Mouse (Mus musculus): ENCODE measurements around the gene Atf7ip. TPM values are rescaled to one million over a fixed set of nuclear protein-coding genes. Genes with fewer than 3 reads are reported as not detected.

Atf7ip gene
- total RNA-seq, 2 experiments from 2014 or later = 119 to 122 TPM

DNA sequence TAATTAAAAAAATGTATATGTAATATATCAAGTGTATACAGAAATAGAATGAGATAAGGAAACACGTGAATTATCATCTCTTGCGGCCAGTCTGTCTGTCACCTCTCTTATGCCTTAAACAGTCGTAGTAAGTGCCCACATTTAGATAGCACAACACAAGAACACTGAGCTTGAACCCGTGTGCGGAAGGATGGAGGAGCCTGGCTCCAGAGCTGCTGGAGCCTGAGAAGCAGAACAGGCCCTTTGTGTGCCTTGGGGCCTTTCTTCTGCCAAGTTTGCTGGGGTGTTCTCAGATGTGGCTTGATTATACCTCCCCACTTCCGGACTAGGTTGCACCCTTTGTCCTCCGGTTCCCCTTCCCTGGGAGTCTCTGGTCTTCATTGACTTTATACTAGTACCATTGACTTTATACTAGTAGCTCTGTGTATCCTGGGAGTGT is 25.8 kb downstream of the Atf7ip start:
- TF ChIP-seq CTCF (IDR thresholded peaks at IDR 0.05) = no peak
- no peak for DNase-seq (ENCODE audit: extremely low spot score in 1 of 2, low spot score in 2 of 2)
- intact Hi-C loops (cut with DNase I) = loop anchor here (2.0 to 5.0 kb wide), 2 partner anchors 13 to 65 kb away; no protein-coding TSS in a partner anchor
- Histone ChIP-seq H3K4me3 (peak overlapping the region; percentile 31; the same call in 1 of the 2 replicates), H3K27ac (peak overlapping the region; percentile 69)

DNA sequence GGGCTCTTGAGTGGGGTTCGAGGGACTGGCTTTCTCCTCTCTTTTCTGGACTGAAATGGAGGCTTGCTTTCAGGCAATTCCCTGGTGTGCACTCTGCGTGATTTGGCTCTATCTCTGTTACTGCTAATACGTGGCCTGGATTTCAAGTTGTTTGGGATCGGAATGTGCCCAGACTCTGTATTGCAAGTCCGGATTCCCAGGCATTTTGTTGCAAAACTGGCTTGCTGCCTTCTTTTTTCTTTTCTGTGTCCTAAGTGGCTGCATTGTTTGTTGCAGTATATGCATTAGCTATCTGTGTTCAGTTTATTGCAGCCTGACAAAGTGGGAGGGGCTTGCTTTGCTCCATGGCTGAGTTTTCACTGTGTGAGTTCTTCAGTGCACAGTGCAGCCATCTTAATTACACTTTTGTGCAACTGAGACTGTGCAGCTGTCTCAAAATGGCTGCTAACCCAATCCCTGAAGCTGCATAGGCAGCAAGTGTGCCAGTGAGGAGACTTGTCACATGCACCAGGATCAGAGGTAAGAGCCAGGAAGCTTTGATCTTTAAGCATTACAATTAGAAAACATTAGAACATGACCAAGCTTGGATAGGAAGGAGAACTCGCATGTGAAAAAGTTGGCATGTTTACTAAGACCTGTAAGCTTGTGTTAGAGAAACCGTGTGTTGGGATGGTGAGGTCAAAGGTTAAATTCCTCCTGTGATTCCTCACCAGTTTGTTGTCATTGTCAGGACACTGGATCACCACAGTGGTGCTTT is 26.7 kb downstream of the Atf7ip start:
- H3K4me3 ChIP-seq = peak overlapping the region; percentile 31
- TF ChIP-seq CTCF (IDR thresholded peaks at IDR 0.05) = no peak
- peak; percentile 68 to 69 for DNase-seq (ENCODE audit: extremely low spot score in 1 of 2, low spot score in 2 of 2)
- intact Hi-C loops (cut with DNase I) = loop anchor here (2.0 to 5.0 kb wide), 2 partner anchors 14 to 65 kb away; no protein-coding TSS in a partner anchor
- peak overlapping the region; percentile 69 for H3K27ac ChIP-seq

DNA sequence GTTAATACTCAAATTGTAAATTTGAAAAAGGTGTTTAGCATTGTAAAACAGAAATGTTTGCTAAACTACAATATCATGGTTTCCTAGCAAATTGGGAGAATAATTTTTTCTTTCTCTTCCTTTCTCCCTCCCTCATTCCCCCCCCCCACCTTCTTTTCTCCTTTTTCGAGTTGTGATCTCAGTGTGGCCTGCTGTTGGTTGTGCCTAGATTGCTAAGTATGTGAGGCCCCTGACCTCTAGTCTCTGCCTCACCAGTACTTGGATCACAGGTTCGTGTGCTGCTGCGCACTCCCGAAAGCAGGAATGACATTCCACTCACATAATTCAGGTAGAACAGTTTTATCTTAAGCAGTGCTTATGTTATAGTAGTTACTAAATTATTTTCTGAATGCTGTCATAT is 27.8 kb downstream of the Atf7ip start:
- DNase-seq (ENCODE audit: extremely low spot score in 1 of 2, low spot score in 2 of 2) = no peak
- no peak overlapping the region for H3K4me3 ChIP-seq
- no peak overlapping the region for H3K27ac ChIP-seq
- intact Hi-C loops (cut with DNase I) = loop anchor here (2.0 to 5.0 kb wide), 2 partner anchors 15 to 67 kb away; no protein-coding TSS in a partner anchor
- TF ChIP-seq CTCF (IDR thresholded peaks at IDR 0.05) = no peak

DNA sequence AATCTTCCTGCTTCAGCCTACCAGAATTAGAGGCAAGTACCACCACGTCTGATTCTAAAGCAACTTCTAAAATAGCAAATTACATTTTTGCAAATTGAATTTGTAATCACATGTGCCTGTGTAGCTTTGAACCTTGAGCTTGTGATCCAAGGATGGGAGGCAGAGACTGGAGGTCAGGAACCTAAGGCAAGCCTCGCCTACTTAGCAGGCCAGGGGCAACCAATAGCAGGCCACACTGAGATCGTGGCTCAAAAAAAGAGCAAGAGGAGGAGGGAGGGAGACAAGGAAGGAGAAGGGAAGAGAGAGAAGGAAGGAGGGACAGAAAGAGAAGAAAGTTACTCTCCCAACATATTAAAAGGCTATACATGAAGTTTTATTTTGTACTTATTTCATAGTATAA is 28.5 kb downstream of the Atf7ip start:
- no peak overlapping the region for H3K27ac ChIP-seq
- H3K4me3 ChIP-seq = no peak overlapping the region
- DNase-seq (ENCODE audit: extremely low spot score in 1 of 2, low spot score in 2 of 2) = no peak
- intact Hi-C loops (cut with DNase I) = loop anchor here (5.0 kb wide), 1 partner anchor 67 kb away; no protein-coding TSS in a partner anchor
- TF ChIP-seq CTCF (IDR thresholded peaks at IDR 0.05) = no peak

DNA sequence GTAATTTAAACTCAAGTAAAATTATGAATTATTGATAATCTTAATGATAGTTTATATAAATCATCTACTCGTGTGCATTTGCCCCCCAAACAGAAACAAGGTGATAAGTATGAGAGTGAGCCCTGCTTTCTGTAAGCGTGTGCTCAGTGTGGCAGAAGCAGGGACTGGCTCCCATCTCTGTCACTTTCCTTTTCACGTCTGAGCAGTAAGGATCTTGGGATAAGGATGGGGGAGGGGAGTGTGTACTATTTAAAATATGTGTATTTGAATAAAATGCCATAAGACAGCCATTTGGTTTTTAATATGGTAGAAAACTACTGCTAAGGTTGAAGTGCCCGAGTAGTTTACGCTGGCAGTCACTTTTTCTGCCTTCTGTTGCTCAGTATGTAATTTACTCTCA is 29.2 kb downstream of the Atf7ip start:
- intact Hi-C loops (cut with DNase I) = no loop called here
- Histone ChIP-seq H3K27ac (no peak overlapping the region), H3K4me3 (no peak overlapping the region)
- TF ChIP-seq CTCF (IDR thresholded peaks at IDR 0.05) = no peak
- no peak for DNase-seq (ENCODE audit: extremely low spot score in 1 of 2, low spot score in 2 of 2)

DNA sequence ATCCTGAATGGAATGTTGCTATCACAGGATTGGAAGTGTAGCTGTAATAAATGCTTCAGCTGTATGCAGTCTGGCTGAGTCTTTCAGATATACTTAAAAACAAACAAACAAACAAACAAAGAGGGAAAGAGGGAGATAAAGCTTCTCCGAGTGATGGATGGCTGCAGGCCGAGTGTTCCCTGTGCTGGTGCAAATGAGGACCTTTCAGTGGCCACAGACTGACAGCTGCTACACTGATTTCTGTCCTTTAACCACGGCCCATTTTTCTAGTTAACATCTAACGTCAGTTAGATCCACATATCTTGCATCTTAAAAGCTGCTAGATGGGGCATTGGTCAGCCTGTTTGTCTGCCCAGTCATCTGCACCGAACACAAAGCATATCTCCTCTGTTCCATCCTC is 30.2 kb downstream of the Atf7ip start:
- H3K4me3 ChIP-seq = no peak overlapping the region
- DNase-seq (ENCODE audit: extremely low spot score in 1 of 2, low spot score in 2 of 2) = no peak

DNA sequence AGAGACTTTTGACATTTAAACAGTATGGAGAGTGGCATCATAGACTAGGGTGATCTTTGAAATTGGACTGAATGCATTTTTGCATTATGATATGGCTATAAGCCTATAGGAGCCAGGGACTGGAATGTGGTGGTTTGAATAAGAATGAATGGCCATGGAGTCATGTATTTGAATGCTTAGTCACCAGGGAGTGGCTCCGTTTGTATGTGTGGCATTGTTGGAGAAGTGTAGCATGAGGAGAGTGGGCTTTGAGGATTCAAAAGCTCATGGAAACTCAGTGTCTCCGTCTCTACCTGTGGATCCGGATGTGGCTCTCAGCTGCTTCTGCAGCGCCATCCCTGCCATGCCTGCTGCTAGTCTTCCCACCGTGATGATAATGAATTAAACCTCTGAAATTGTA is 35.4 kb downstream of the Atf7ip start:
- TF ChIP-seq CTCF (IDR thresholded peaks at IDR 0.05) = no peak
- intact Hi-C loops (cut with DNase I) = no loop called here
- DNase-seq (ENCODE audit: extremely low spot score in 1 of 2, low spot score in 2 of 2) = no peak
- H3K4me3 ChIP-seq = no peak overlapping the region
- peak overlapping the region; percentile 29 for H3K27ac ChIP-seq

More for the DNA sequence above, 30.2 kb downstream of the Atf7ip start:
- TF ChIP-seq CTCF (IDR thresholded peaks at IDR 0.05) = no peak
- 0 out of 2 replicates have a peak overlapping the region, but pooled peaks have one; percentile 7 for H3K27ac ChIP-seq
- intact Hi-C loops (cut with DNase I) = no loop called here

DNA sequence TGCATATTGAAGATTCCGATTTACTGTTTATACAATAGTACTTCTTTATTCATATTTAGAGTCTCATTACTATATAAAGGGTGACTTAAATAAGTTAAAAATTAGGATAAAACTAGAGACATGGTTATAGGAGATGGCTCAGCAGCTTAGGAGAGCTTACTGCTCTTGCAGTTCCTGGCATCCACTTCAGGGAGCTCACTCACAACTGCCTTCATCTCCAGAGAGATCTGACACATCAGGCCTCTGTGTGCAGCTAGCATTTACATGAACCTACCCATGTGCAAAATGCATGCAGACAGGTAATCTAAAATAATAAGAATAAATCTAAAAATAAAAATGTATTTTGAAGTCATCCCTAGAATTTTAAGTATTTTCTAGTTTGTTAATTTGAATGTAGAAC is 36.1 kb downstream of the Atf7ip start:
- intact Hi-C loops (cut with DNase I) = no loop called here
- TF ChIP-seq CTCF (IDR thresholded peaks at IDR 0.05) = no peak
- H3K27ac ChIP-seq = peak overlapping the region; percentile 28; the same call in 1 of the 2 replicates
- H3K4me3 ChIP-seq = no peak overlapping the region
- DNase-seq (ENCODE audit: extremely low spot score in 1 of 2, low spot score in 2 of 2) = no peak

DNA sequence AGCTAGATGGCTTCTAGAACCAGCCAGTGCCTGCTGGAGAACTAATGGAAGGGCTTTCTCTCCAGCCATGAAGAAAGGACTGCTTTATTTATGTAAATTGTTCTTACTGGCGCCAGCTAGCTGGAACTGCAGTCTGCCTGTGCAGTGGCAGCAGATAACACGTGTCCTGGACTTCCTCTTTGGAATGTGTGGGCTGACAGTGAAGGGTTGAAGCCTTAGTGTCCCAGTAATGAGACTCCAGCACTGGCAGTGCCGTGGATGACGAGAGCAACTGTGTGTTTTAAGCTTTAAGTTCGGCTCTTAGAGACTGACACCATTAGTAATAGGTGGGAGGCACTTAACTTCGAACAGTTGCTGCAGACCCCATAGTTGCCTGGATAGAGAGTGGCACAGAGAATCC is 37.2 kb downstream of the Atf7ip start:
- intact Hi-C loops (cut with DNase I) = no loop called here
- H3K4me3 ChIP-seq = peak overlapping the region; percentile 9; the same call in 1 of the 2 replicates
- TF ChIP-seq CTCF (IDR thresholded peaks at IDR 0.05) = peak; percentile 6; the same call in 1 of the 2 replicates
- H3K27ac ChIP-seq = peak overlapping the region; percentile 74
- DNase-seq (ENCODE audit: extremely low spot score in 1 of 2, low spot score in 2 of 2) = peak; percentile 47 to 48

DNA sequence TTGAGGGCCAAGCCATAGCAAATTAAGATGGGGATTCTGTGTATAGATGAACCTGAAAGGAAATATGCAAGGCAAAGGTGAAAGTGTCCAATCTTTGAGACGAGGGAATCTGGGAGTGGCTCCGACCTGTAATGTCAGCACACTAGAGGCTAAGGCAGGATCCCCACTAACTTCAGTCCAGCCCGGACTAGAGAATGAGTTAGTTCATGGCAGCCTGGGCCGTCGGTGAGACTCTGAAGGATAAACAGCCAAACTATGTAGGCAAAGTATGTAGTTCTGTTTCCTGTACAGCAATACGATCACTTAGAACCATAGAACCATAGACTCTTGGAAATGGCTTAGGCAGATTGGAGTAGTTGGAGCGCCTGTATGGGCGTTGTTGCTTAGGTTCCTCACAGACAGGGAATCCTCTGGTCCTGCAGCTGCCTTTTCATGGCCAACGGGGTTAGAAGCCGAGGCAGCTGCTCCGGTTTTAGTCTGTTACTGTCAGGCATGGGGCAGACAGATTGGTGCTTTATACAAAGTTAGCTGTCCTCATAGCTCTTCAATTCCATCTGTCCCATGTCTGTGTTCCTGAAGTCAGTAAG is 39.4 kb downstream of the Atf7ip start:
- intact Hi-C loops (cut with DNase I) = no loop called here
- H3K4me3 ChIP-seq = no peak overlapping the region
- peak overlapping the region; percentile 34 for H3K27ac ChIP-seq
- no peak for TF ChIP-seq CTCF (IDR thresholded peaks at IDR 0.05)
- no peak for DNase-seq (ENCODE audit: extremely low spot score in 1 of 2, low spot score in 2 of 2)

DNA sequence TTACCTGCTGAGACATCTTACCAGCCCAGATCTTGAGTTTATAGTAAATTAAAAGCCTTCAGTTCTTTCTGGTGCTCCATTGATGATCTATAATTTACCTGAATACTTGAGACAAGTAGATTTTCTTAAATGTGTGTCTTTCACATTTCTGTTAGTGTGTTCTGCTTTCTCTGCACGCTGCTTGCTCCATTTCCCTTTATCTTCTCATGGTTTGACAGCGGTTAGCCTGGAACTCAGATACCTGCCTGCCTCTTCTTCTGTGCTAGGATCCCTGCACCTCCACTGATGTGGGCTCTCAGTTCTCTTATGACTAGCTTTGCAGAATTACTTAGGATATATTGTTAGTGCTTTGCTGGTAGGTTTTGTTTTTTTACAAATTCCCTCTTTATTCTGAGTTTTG is 40.3 kb downstream of the Atf7ip start:
- TF ChIP-seq CTCF (IDR thresholded peaks at IDR 0.05) = no peak
- Histone ChIP-seq H3K27ac (no peak overlapping the region; the same call in 1 of the 2 replicates), H3K4me3 (no peak overlapping the region)
- intact Hi-C loops (cut with DNase I) = no loop called here
- no peak for DNase-seq (ENCODE audit: extremely low spot score in 1 of 2, low spot score in 2 of 2)

DNA sequence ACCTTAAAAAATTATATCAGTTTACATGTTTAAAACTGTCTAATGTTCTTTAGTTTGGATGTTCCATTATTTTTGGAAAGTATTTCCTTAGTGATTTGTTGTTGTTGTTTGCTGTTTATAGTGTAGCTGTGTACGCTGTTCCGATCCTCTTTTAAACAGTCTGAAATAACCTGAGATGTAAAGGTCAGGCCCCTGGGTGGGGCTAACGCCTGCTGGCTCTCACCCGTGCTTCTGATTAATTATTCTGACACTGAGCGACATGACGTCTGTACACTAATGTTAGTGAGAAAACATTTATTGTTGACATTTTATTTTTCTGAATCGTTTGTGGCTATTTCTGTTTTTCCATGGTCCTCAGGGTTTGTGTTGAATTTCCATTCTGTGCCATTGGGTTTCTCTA is 41.0 kb downstream of the Atf7ip start:
- Histone ChIP-seq H3K4me3 (no peak overlapping the region), H3K27ac (peak overlapping the region; percentile 45)
- intact Hi-C loops (cut with DNase I) = no loop called here
- TF ChIP-seq CTCF (IDR thresholded peaks at IDR 0.05) = no peak
- no peak for DNase-seq (ENCODE audit: extremely low spot score in 1 of 2, low spot score in 2 of 2)
